Mouse (Mus musculus) activated CD4-positive, CD25-positive, alpha-beta regulatory T cell, adult 4 months (primary cell): ENCODE results near the gene Pja2. TPM values are rescaled to one million over a fixed set of nuclear protein-coding genes. Genes with fewer than 3 reads are reported as not detected.
"Not testable (repeated sequence)": the region's sequence is repeated elsewhere in the genome, so short reads cannot be mapped to it uniquely, and the experiment has no call there.

Source experiments
- ATAC-seq: one replicate; pipeline ENCODE4 v1.8.0; 2017
- polyA plus RNA-seq, 2 experiments: library from polyadenylated mRNA; unstranded; fragments of 100-300 nt; shearing (Covaris generic); gene quantifications; one replicate each; pipeline ENCODE4 v1.2.1; 2017

The Pja2 gene
- polyA plus RNA-seq = 10 to 100 TPM; 23.8 to 27.9 TPM

DNA sequence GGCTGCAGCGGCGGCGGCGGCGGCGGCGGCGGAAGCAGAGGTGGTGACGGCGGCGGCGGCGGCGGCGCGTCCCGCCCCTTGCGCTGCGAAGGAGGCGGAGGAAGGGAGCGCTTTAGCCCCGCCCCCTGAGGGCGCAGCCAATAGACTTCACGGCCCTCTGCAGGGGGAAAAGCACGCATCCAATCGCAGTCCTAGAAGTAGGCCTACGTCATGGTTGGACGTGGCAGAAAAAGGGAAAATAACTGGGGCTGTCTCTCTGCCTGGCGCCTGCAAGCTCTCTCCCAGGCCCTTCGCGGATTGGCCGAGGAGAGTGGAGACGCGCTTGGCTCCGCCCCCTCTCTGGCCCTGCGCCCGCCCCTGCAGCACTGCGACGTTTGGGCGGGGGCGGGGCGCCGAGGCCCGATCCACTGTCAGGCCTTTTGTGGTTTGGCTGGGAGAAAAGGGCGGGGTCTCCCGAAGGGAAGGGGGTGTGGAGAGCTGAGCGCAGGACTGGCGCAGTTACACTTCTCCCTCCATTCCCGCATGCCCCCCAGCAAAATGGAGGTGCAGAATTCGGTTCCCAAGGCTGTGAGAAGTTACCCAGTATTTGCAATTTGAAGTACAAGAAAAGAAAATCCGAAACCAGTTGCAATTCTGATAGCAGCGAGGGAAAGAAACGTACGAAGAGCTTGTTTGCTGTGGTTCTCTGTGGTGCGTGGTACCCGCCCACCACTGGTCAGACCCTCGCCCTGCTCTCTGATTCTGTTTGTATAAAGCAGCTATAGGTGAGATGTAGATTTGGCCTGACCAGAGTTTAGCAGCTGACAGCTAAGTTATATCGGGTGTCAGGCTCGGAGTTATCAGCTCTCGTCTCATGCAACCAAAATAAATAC is at the start of gene Pja2:
Gene Pja2 (minus strand): TSS at position 19 of the 872 bp plus-strand sequence.
- peak; percentile 93 for ATAC-seq

DNA sequence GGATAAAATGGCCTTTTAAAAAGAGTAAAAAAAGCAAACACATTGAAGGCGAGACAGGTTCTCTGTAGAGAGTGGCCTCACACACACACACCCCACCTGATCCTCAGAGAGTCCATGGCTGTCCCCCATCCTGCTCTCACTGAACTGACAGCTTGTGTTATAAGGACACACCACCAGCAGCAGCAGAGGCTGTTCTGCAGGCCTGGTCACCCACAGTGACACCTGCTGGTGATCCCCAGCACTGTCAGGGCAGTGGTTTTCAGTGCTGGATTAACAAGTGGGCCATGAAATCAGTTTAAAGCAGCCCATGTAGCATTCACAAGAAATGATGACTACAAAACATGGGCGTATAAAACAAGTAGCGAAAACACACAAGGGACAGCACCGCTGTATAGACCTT is 43.6 kb upstream of the Pja2 start:
- peak; percentile 68 for ATAC-seq

DNA sequence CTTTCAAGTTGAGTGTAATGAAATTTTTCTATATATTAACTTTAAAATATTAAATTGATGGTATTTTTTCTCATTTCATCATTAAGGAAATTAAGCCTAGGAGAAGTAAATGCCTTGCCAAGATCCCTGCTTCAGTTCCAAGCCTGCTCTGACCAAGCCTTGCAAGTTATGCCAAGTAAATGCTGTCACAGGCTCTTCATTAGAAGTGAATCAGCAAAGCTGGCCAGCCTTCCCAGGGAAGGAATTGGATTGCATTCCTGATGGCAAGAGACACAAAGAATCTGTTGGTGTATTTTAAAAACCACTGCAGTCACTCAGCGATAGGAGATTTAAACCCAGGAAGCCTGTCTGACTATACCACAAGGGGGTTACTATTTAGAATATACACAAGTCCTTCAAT is 32.0 kb upstream of the Pja2 start:
- no peak for ATAC-seq

DNA sequence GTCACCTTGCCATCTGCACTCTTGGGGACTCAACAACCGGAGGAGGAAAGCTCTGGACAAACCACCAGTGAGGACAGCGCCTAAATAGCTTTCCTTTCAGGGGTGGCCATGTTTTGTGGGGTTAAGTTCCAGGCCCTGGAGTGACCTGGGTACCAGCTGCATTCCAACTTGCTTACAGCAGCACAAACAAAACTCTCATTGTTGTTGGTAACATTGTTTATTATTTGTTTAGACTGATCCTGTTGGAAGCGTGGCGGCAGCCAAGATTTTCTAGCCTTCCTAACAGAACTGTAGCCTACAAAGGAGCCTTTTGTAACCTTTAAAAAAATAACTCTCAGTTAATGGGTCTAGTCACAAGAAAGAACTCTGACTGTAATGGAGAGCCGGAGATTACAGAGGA is 30.9 kb upstream of the Pja2 start:
- ATAC-seq = no peak

DNA sequence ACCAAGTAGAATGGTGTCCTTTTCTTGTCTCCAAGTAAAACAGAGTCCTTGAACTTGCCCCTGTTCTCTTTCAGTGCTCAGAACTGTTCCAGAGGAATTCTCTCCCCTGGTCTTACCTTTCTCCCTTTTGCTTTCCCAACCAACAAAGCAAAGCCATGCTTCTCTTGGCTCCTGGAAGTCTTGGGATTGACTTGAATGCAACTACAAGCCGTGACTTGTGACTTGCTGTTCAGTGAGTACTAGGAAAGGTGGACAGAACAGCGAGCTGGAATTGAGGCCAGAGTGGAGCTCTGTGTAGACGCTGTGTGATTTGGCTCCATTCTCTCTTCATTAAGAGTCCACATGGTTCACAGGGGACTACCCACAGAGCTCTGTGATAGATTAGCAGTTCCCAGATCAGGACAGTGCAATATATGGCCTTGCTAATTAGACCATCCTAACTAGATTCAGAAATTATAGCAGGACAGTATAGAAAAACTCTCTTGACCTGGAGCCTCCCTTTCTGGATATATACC is 30.3 kb upstream of the Pja2 start:
- no peak for ATAC-seq

DNA sequence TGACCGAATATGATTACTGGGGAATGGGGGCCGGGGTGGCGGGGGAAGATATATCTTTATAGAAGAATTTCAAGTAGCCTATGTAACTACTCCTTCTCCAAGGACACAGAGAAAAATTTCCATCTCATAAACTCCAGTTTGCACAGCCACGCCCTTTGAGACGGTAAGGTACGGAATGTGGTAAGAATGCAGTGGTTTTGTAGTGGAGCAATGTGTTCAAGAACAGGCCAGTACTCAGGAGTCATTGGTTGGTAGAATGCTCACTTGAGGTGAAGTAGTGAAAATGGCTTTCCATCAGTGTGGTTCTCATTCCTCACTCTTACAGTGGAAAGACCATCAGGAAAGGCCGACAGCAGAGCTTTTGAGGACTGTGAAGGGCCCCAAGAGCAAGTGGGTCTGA is 22.2 kb upstream of the Pja2 start:
- ATAC-seq = no peak

DNA sequence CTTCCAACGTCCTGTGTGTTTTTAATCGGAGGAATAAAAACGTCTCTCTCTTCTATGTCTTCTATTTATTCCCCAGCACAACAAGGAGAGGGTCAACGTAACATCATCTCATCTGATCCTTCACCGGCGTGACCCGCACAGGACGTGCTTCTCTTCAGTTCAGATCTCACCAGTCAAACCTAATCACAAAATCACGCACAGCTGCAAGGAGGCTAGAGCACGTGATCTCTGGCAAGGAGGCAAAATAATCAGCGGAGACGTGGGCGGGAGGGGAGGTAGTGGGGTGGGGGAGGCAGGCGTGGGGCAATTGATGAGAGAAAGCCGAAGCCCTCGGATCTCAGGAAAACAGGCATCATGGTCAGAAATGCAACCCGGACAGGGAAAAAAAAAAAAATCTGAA is 14.4 kb upstream of the Pja2 start:
- ATAC-seq = no peak

DNA sequence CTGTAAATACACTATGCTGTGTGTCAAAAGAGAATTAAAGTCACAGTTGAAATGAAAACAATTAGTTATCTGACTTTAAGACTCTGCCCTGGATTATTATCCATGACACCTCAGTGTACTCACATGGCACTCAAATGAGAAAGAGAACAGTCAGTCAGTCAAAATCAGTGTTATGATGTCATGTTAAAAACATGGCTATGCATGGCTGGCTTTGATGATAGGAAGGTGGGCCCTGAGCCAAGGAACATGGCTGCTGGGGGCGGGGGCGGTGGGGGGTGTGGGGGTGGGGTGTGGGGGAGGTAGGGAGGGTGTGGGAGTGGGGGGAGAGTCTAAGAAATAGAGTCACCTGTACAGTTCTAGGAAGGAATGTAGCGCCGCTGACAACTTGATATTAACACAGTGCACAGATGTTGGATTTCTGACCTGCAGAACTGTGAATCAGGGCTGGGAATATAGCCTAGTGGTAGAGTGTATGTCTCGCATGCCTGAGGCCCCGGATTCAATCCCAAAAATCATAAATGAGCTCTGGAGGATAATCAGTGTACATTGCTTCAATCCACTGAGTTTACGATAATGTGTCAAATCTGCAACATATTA is 13.0 kb upstream of the Pja2 start:
- ATAC-seq = no peak

DNA sequence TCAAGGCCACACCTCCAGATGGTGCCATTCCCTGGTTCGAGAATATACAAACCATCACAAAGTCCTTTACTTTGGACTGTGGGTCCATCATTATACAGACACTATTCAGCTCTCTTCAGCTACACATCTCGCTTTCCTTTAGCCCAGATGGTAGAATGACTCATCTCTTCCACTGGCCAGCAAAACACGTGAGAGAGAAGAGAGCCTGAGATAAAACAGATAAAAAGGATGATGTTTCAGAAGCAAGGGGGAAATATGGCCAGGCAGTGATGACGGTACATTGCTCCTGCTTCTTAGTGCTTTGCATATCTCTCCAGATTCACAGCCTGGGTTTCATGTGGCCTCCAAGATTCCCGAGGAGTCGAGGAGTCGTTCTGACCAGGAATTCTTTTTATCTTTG is 10.0 kb upstream of the Pja2 start:
- no peak for ATAC-seq

DNA sequence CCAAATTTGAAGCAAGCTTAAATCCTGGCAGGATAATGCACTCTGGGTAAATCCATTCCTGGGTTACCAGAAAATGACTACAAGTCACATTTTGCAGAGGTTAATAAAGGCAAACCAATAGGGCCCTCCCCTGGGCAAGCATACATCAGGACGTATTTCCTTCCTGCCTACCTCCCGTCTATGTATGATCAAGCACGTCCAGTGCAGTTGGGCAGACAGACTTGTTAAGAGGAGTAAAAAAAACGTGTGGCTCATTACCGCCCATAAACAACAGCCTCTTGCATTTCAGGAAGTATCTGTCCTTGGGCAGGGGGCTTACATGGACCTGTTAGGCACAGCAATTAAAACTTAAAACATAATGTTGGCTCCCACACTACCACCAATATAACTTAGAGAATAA is 8.0 kb upstream of the Pja2 start:
- no peak for ATAC-seq

DNA sequence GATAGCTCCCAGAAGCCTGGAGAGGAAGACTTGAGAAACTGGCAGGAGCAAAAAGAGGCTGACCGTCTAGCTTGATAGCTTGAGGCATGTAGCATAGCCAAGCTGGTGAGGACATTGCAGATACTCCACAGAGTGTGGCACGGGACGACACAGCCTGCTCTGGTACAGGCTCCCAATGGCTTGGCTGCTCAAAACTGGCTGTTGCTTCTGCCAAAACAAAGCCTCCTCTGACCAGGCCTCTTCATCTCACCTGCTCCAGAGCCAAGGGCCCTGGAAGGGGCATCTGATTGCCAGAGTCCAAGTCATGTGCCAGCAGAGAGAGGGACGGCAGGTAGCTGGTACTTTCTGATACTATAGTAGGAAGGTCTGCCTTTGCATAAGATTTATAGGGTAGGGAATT is 5.5 kb upstream of the Pja2 start:
- ATAC-seq = no peak

DNA sequence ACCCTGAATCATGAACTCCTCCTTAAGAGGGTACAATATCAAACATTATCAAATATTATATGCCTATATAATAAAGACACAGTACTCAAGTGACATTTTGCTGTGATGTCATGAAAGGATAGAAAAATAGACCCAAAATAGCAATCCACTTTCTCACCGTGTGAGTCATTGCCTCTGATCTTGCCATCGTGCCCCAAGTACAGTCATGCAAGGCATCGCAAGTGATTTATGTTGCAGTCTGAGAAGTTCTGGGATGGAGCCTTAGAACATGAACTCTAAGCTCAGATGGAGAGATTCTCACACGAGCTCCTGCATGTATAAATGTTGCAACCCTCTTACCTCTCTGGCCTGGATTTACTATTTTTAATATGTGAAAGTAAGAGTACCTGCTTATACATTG is 2.2 kb upstream of the Pja2 start:
- no peak for ATAC-seq

DNA sequence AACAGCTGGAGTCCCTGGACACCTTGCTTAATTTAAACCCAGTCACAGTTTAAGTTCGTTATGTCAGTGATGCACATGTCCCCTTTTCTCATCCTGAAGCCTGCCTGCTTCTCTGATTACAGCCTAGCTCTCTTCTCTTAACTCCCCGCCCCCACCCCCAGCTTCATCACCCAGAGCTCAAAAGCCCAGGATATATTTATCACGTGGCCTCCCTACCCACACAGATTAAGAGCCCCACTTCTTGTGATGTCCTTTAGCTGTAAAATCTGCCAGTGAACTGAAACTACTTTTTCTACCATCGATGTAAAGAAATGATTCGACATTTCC is 1.0 kb upstream of the Pja2 start:
- no peak for ATAC-seq

DNA sequence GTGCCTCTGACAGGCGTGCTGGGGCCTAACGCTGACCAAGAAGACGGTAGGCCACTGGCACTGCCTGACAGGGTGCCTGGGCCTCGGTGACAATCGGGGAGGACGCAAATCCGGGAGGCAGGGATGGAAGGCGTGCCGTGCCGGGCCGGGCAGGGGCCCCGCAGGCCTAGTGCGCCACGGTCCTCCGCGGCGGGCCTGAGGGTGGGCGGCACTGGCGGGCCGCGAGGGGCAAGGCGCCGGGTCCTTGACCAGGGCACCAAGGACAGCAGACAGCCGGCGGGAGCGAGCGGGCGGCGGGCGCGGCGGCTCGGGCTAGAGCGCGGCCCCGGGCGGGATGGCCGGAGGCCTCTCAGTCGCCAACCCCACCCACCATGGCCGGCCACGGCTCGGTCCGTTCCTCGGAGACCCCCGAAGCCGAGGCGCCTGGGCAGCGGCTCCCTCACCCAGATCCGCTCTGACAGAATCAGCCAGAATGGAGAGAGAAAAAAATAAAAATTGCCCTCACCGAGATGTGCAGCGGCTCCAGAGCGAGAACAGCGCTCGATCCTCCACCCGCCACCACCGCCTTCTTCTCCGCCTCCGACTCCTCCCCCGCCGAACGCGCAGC is 322 bp downstream of the Pja2 start:
- peak; percentile 0 for ATAC-seq

DNA sequence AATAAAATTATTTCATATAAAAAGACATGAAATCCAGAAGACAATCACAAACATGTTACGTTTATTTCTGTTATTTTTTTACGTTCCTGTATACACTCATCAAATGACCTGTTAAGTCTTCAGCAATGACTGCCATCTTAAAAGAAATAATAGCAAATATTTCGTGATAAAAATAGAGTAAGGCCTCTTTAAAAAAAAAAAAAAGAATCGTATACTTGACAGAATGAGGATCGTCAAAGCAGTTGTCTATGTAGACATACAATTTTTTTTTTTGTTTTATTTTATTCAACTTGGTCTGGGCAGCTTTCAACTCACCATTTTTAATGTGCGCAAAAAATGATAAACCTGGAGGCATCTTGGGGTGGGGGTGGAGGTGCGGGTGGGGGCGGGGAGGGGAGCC is 831 bp downstream of the Pja2 start:
- ATAC-seq = no peak

DNA sequence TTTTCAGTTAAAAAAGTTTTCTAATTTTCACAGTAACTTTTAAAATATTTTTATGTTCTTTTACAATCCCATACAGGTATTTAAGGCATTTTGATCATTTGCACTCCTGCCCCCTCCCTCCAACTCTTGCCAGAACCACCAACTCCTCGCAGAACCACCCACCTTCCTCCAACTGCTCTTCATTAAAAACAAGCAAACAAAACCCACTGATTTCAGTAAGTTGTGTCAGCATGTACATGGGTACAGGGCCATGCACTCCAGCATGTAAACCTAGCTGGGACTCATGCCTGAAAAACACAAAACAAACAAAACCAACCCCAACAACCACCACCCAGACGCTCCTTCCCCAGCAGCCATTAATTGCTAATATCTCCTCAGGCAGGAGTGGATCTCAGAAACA is 7.2 kb downstream of the Pja2 start:
- ATAC-seq = no peak

DNA sequence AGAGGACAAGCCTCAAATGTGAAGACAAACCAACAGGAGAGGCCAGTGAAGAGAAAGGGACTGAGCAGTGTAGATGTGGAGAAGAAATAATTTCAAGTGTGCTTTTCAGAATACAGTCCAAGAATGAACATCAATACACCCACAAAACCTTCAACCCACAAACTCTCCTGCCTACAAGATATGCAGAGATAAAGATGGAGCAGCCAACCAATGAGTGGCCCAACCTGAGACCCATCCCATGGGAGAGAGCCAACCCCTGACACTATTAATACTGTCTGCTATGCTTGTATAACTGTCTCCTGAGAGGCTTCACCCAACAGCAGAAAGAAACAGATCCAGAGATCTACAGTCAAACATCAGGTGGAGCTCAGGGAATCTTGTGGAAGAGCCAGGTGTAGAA is 16.3 kb downstream of the Pja2 start:
- ATAC-seq = no peak

DNA sequence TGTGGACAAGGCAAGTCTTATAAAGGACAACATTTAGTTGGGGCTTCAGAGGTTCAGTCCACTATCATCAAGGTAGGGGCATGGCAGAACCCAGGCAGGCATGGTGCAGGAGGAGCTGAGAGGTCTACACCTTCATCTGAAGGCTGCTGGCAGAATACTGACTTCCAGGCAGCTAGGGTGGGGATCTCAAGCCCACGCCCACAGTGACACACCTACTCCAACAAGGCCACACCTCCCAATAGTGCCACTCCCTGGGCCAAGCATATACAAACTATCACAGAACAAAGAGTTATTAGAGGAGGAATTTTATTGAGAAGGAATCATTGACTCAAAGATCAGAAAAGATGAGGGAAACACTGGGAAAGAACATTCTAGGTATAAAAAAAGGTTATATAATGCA is 17.2 kb downstream of the Pja2 start:
- ATAC-seq = not testable (repeated sequence)

DNA sequence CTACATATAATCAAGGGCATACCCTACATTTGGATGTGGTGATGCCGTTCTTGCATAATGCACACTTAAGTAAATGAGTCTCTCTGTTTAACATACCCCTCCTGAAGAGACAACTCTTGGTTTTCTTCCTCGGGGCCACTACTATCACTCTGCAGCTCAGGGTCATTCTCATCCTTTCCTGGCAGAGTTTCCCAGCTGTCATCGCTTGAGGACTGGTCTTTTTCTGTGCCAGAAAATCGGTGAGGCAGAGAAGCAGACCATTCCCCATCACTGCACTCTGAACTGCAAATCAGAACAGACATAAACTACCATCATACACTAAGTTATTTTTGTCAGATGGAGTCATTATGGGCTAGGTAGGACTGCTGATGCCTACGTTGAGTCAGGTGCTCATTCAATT is 34.1 kb downstream of the Pja2 start:
- ATAC-seq = no peak

DNA sequence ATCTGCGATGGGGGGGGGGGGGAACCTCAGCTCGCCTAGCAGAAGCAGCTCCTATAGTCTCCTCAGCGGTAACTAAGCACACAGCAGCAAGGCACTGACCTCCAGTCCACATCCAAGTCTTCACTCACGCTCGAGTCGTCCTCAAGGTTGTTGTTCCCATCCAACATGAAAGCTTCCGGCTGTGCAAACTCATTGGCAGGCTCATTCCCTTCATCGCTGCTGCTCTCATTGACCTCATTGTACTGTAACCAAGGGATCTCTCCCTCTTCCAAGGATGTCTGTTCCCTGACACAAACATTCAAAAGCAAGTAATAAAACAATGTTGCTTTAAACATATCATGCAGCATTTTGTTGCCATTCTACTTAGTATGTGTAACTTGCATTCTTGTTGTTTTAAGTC is 39.0 kb downstream of the Pja2 start:
- ATAC-seq = no peak

DNA sequence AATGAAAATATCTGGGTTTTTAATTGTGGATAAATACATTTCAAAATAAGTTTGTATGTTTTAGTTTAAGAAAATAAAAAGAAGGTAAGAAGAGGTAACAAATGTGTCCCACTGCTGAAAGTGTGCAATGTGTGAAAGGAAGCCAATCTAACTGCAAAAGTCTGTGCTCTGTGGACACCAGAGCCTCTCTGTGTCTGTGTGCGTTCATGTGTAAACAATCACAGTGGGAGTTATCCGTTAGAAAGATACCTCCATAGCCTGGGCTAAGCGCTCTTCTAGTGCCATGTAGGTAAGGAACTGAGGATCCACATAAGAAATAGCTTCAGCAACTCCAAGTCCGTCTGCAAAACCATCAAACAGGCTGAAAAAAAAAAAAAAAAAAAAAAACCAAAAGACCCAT is 42.0 kb downstream of the Pja2 start:
- no peak for ATAC-seq

DNA sequence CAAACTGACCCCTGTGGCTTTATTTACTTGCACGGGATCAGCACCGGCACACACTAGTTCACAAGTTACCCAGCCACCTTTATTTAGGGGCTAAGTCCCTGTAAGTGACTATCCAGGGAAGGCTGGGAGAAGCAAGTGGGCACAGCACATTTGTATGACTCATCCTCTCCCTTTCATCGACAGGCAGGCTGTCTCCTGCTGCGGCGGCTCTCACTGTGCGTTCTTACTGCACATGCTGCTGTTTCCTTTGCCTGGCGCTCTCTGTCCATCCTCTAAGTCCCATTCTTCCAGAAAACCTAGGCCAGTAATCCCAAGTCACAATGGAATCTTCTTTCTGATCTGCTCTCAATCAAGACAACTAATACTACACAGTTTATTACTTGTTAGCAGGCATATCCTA is 43.7 kb downstream of the Pja2 start:
- ATAC-seq = no peak

DNA sequence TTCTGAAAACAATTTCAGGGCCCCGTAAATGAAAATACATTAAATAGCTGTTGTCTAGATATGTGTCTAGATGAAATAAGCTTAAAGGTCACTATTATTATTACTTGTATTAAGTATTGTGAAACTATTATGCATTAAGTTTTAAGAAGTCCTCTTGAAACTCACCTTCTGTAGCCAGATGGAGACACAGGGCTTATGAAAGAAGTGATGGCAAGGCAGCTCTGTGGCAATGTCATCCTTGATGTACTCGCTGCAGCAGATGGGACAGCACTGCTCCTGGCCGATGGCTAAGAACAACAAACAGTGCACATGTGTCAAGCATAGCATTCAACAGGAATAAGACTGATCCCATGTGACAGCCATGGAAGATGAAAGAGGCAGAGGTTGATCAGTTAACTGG is 44.9 kb downstream of the Pja2 start:
- ATAC-seq = no peak

DNA sequence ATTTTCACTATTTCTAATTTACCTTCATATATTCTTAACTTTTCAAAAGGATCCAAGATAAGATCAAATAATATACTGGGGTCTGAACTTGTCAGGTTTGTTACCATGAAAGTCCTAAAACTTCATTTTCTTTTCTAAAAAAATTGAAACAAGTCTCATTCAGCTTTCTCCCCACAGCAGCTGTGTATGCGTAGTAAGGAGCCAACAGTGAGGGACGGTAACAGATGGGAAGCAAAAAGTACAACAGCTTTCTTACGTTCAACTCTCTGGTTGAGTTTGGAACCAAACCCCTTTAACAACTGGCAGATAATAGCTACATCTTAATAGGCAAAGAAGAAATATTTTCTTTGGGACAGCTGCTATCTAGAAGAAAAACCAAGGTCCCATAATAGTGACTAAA is 50.3 kb downstream of the Pja2 start:
- ATAC-seq = not testable (repeated sequence)
